10 mouse cellular contexts compared by ENCODE assay signal in the genomic region with DNA sequence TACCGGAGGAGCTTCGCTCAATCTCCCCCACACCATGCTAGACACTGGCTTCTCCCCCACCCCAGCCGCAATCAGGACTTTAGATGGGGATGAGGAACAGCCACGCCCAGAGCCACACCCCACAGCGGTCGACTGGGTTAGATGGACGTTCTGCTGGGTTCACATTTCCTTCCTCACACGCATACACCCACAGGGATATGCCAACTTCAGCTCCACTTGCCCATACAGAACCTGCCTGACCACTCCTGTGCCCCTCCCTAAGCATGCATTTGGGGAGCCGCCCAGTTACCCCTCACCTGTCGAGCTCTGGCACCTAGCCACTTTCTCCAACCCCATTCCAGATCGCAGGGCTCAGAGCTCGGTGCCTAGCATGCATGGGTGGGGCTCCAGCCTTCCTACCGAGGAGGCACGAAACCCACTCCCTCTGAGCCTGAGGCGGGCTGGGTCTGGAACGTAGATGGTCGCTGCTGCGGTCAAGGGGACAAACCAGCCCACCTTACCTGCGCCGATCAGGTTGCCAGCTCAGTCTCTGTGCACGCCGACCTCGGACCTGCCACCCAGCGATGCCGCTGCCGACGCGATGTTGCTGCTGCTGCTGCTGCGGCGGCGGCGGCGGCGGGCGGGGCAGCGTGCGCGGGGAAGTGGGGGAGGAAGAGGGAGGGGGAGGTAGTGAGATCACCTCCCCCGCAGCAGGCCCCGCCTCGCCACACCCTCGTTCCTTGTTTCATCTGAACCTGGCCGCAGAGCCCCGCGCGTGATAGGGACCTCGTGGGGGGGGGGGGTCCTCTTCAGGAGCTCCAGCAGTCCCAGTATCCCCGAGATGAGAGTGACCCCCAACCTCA. TPM values are rescaled to one million over a fixed set of nuclear protein-coding genes. Genes with fewer than 3 reads are reported as not detected.
A peak's percentile ranks its signal among the peaks of the same experiment; 100 is the strongest.
DNase-seq lines count a peak whose midpoint lies in the region; ATAC-seq and TF ChIP-seq lines count a peak whose summit lies in the region.
"Had no signal": no experiment of that assay in that cellular context is flagged by ENCODE, and none has a peak within 500 bp of the region (broad histone marks: within the 10 kb centered on the region; RNA-seq: fewer than 3 reads in every experiment).

No protein-coding gene starts in this region.

- WGBS in embryonic facial prominence, embryonic 10.5 days = 25% methylated on average over 48 of the region's 48 CpGs
- WGBS in hindbrain, embryonic 15.5 days = 26% methylated on average over 31 of the region's 48 CpGs
- 11% methylated on average over 29 of the region's 48 CpGs for WGBS in liver, embryonic 12.5 days (ENCODE audit: insufficient replicate concordance)

- no peak overlapping the region for H3K27ac ChIP-seq in gastrocnemius, adult 2 months
- no peak overlapping the region; the same call in 1 of the 2 replicates for H3K27ac ChIP-seq in embryonic facial prominence, embryonic 10.5 days (replicated peaks)
- peak overlapping the region; percentile 83 for H3K27ac ChIP-seq in hindbrain, embryonic 15.5 days (replicated peaks)
- no peak overlapping the region for H3K27ac ChIP-seq in liver, embryonic 12.5 days

- peak overlapping the region; percentile 71 for H3K4me3 ChIP-seq in gastrocnemius, adult 2 months
- peak overlapping the region; percentile 57 for H3K4me3 ChIP-seq in embryonic facial prominence, embryonic 10.5 days
- H3K4me3 ChIP-seq in hindbrain, embryonic 15.5 days = peak overlapping the region; percentile 60
- peak overlapping the region; percentile 21 for H3K4me3 ChIP-seq in liver, embryonic 12.5 days

- no peaks in the 10 kb centered on the region for H3K36me3 ChIP-seq in embryonic facial prominence, embryonic 10.5 days (replicated peaks)
- H3K36me3 ChIP-seq in hindbrain, embryonic 15.5 days = no peaks in the 10 kb centered on the region
- no peaks in the 10 kb centered on the region for H3K36me3 ChIP-seq in liver, embryonic 12.5 days
- H3K36me3 ChIP-seq: G1E had no signal

- H3K4me1 ChIP-seq in embryonic facial prominence, embryonic 10.5 days = peaks cover 14% of the 10 kb centered on the region; the same call in 1 of the 2 replicates
- peaks cover 25% of the 10 kb centered on the region for H3K4me1 ChIP-seq in hindbrain, embryonic 15.5 days (replicated peaks)
- peaks cover 6% of the 10 kb centered on the region; the same call in 1 of the 2 replicates for H3K4me1 ChIP-seq in liver, embryonic 12.5 days

- H3K9ac ChIP-seq in hindbrain, embryonic 15.5 days = peak overlapping the region; percentile 70
- no peak overlapping the region for H3K9ac ChIP-seq in liver, embryonic 12.5 days

- H3K27me3 ChIP-seq in embryonic facial prominence, embryonic 10.5 days (replicated peaks; ENCODE audit: low read depth, poor library complexity, severe bottlenecking) = peaks cover 46% of the 10 kb centered on the region
- H3K27me3 ChIP-seq in hindbrain, embryonic 15.5 days = no peaks in the 10 kb centered on the region
- peaks cover 52% of the 10 kb centered on the region for H3K27me3 ChIP-seq in liver, embryonic 12.5 days (replicated peaks)

- H3K4me2 ChIP-seq in hindbrain, embryonic 15.5 days = peak overlapping the region; percentile 61
- H3K4me2 ChIP-seq in liver, embryonic 12.5 days = peak overlapping the region; percentile 58

- ATAC-seq in hindbrain, embryonic 15.5 days (ENCODE audit: low FRiP score, low read depth) = peak; percentile 73
- no peak for ATAC-seq in liver, embryonic 12.5 days
- ATAC-seq in monocyte, adult 5-6 weeks (replicated peaks; ENCODE audit: insufficient number of reproducible peaks, low FRiP score, low TSS enrichment, poor library complexity, severe bottlenecking) = peak; percentile 46; the same call in 1 of the 2 replicates

- TF ChIP-seq CTCF in gastrocnemius, adult 2 months (IDR thresholded peaks at IDR 0.05) = no peak

- intact Hi-C loops in gastrocnemius, adult 2 months (cut with DNase I) = no loop called here
- intact Hi-C loops in gastrocnemius, postnatal 36 days (cut with DNase I) = no loop called here

- H3K9me3 ChIP-seq in embryonic facial prominence, embryonic 10.5 days = no peaks in the 10 kb centered on the region
- H3K9me3 ChIP-seq in hindbrain, embryonic 15.5 days = no peaks in the 10 kb centered on the region
- no peaks in the 10 kb centered on the region for H3K9me3 ChIP-seq in liver, embryonic 12.5 days (replicated peaks)
- H3K9me3 ChIP-seq: G1E had no signal

- DNase-seq in gastrocnemius, adult 2 months = peak; percentile 35
- no peak for DNase-seq in gastrocnemius, postnatal 36 days
- DNase-seq in ZHBTc4 (ENCODE audit: low read depth, low spot score) = peak; percentile 35
- DNase-seq in embryonic facial prominence, embryonic 10.5 days (ENCODE audit: low spot score) = peak; percentile 60
- DNase-seq in thymus, postnatal 25 days = peak; percentile 57

RNA-seq across cellular contexts. Expression of a gene that starts 11.5 kb away (rescaled TPM):
- not detected for total RNA-seq in gastrocnemius, adult 2 months (2021)
- total RNA-seq in gastrocnemius, postnatal 36 days (2021) = not detected
- 0.05 and 0.07 TPM in 2 replicates for polyA plus RNA-seq in embryonic facial prominence, embryonic 10.5 days (2016; fragmentation: Nextera tagmentation; extraction: Ambion mirVana)
- polyA plus RNA-seq in hindbrain, embryonic 15.5 days (2015; fragmentation: Nextera tagmentation; extraction: Ambion mirVana) = 0.17 and 0.18 TPM in 2 replicates
- polyA plus RNA-seq in liver, embryonic 12.5 days (2016; fragmentation: Nextera tagmentation; extraction: Ambion mirVana) = 0.08 and 0.13 TPM in 2 replicates
- total RNA-seq in monocyte, adult 5-6 weeks (2017) = 0.96 to 1.9 TPM (median 1.3 TPM) in 3 replicates
- total RNA-seq: G1E; left cerebral cortex, adult 18-20 months had no signal
- polyA plus RNA-seq: G1E had no signal

RNA-seq across cellular contexts. Expression of a gene that starts 15.5 kb away (rescaled TPM):
- 1 to 10 TPM; 2.3 to 3.2 TPM for total RNA-seq in gastrocnemius, adult 2 months (2021)
- total RNA-seq in gastrocnemius, postnatal 36 days (2021) = 1 to 10 TPM; 1.8 to 2.3 TPM
- polyA plus RNA-seq in embryonic facial prominence, embryonic 10.5 days (2016; fragmentation: Nextera tagmentation; extraction: Ambion mirVana) = 8.0 and 8.2 TPM in 2 replicates
- 85.5 and 126 TPM in 2 replicates for polyA plus RNA-seq in hindbrain, embryonic 15.5 days (2015; fragmentation: Nextera tagmentation; extraction: Ambion mirVana)
- polyA plus RNA-seq in liver, embryonic 12.5 days (2016; fragmentation: Nextera tagmentation; extraction: Ambion mirVana) = 0.11 and 0.38 TPM in 2 replicates
- total RNA-seq in monocyte, adult 5-6 weeks (2017) = 59.8 to 83.7 TPM (median 81.0 TPM) in 3 replicates

RNA-seq across cellular contexts. Expression of a gene that starts 41.3 kb away (rescaled TPM):
- under 1 TPM; 0.59 to 0.89 TPM for total RNA-seq in gastrocnemius, adult 2 months (2021)
- total RNA-seq in gastrocnemius, postnatal 36 days (2021) = 1 to 10 TPM in 1 of 2 experiments, under 1 TPM in 1; 0.67 to 1.0 TPM
- polyA plus RNA-seq in embryonic facial prominence, embryonic 10.5 days (2016; fragmentation: Nextera tagmentation; extraction: Ambion mirVana) = 2.1 and 2.6 TPM in 2 replicates
- polyA plus RNA-seq in hindbrain, embryonic 15.5 days (2015; fragmentation: Nextera tagmentation; extraction: Ambion mirVana) = 3.5 and 3.6 TPM in 2 replicates
- 7.1 and 8.6 TPM in 2 replicates for polyA plus RNA-seq in liver, embryonic 12.5 days (2016; fragmentation: Nextera tagmentation; extraction: Ambion mirVana)
- total RNA-seq in monocyte, adult 5-6 weeks (2017) = 164 to 232 TPM (median 166 TPM) in 3 replicates

RNA-seq across cellular contexts. Expression of a gene that starts 41.3 kb away (rescaled TPM):
- total RNA-seq in gastrocnemius, adult 2 months (2021) = 10 to 100 TPM; 51.2 to 63.4 TPM
- total RNA-seq in gastrocnemius, postnatal 36 days (2021) = 10 to 100 TPM; 52.9 to 57.1 TPM
- 169 and 181 TPM in 2 replicates for polyA plus RNA-seq in embryonic facial prominence, embryonic 10.5 days (2016; fragmentation: Nextera tagmentation; extraction: Ambion mirVana)
- 93.3 and 98.4 TPM in 2 replicates for polyA plus RNA-seq in hindbrain, embryonic 15.5 days (2015; fragmentation: Nextera tagmentation; extraction: Ambion mirVana)
- polyA plus RNA-seq in liver, embryonic 12.5 days (2016; fragmentation: Nextera tagmentation; extraction: Ambion mirVana) = 140 and 148 TPM in 2 replicates
- 32.0 to 50.3 TPM (median 42.9 TPM) in 3 replicates for total RNA-seq in monocyte, adult 5-6 weeks (2017)

RNA-seq across cellular contexts. Expression of a gene that starts 50.2 kb away (rescaled TPM):
- 1 to 10 TPM; 1.4 to 1.7 TPM for total RNA-seq in gastrocnemius, adult 2 months (2021)
- 1 to 10 TPM; 1.8 to 2.5 TPM for total RNA-seq in gastrocnemius, postnatal 36 days (2021)
- 22.4 and 23.3 TPM in 2 replicates for polyA plus RNA-seq in embryonic facial prominence, embryonic 10.5 days (2016; fragmentation: Nextera tagmentation; extraction: Ambion mirVana)
- polyA plus RNA-seq in hindbrain, embryonic 15.5 days (2015; fragmentation: Nextera tagmentation; extraction: Ambion mirVana) = 13.3 and 14.1 TPM in 2 replicates
- polyA plus RNA-seq in liver, embryonic 12.5 days (2016; fragmentation: Nextera tagmentation; extraction: Ambion mirVana) = 21.2 and 22.9 TPM in 2 replicates
- total RNA-seq in monocyte, adult 5-6 weeks (2017) = 15.9 to 27.6 TPM (median 20.8 TPM) in 3 replicates

Comparison
In these comparisons a context has a peak if more than half of its experiments do, and no peak if none do; other contexts are left out.
1. DNase-seq: peak in gastrocnemius, adult 2 months (single experiment), ZHBTc4 (single experiment), embryonic facial prominence, embryonic 10.5 days (single experiment) and thymus, postnatal 25 days (single experiment); none in gastrocnemius, postnatal 36 days (0 of 2).
2. H3K4me3 ChIP-seq: peak in every context shown above with its lines; median percentile 71 in gastrocnemius, adult 2 months; 60 in hindbrain, embryonic 15.5 days; 57 in embryonic facial prominence, embryonic 10.5 days; 21 in liver, embryonic 12.5 days.
3. RNA of a gene that starts 15.5 kb away (total RNA-seq): 59.8 to 83.7 TPM in monocyte, adult 5-6 weeks; 2.3 to 3.2 TPM in gastrocnemius, adult 2 months and 1.8 to 2.3 TPM in gastrocnemius, postnatal 36 days; every median in the first group is over 10 times any median in the second.
4. RNA of a gene that starts 41.3 kb away (total RNA-seq): 164 to 232 TPM in monocyte, adult 5-6 weeks; 0.67 to 1.0 TPM in gastrocnemius, postnatal 36 days and 0.59 to 0.89 TPM in gastrocnemius, adult 2 months; every median in the first group is over 10 times any median in the second.